Mouse (Mus musculus) retina, postnatal 1 day (tissue): ENCODE measurements around the gene Rpl7l1.
"Not testable (repeated sequence)": the region's sequence is repeated elsewhere in the genome, so short reads cannot be mapped to it uniquely, and the experiment has no call there.

Experiments
- DNase-seq: peaks from one replicate; pipeline ENCODE4 v3.0.0-alpha.2; 2012

The Rpl7l1 gene

GRCm38 (mm10) chr17:46774131-46774472 is 8.4 kb downstream of the Rpl7l1 start:
- DNase-seq: no peak

- DNase-seq: peak; percentile 42
These were observed 9.0 kb downstream of the Rpl7l1 start for GRCm38 (mm10) chr17:46773278-46774130.

GRCm38 (mm10) chr17:46772404-46773277 is 9.8 kb downstream of the Rpl7l1 start, which contains the start of gene 2310039H08Rik:
Gene 2310039H08Rik, plus strand, starts transcription at chr17:46772635.
- DNase-seq: peak; percentile 95

- DNase-seq: no peak
These were observed 10.5 kb downstream of the Rpl7l1 start for GRCm38 (mm10) chr17:46772038-46772403.

GRCm38 (mm10) chr17:46771616-46772015 is 10.9 kb downstream of the Rpl7l1 start:
- DNase-seq: no peak

- DNase-seq: peak; percentile 46
These were observed 11.4 kb downstream of the Rpl7l1 start for GRCm38 (mm10) chr17:46771025-46771424.

- DNase-seq: no peak
These were observed 11.9 kb downstream of the Rpl7l1 start for GRCm38 (mm10) chr17:46770546-46770945.

- DNase-seq: no peak
These were observed 14.6 kb downstream of the Rpl7l1 start for GRCm38 (mm10) chr17:46767868-46768267.

GRCm38 (mm10) chr17:46764916-46765315 is 17.6 kb downstream of the Rpl7l1 start:
- DNase-seq: not testable (repeated sequence)

- no peak for DNase-seq
These were observed 18.9 kb downstream of the Rpl7l1 start, which contains the start of gene Ptcra for GRCm38 (mm10) chr17:46763544-46763943. Gene Ptcra, minus strand, starts transcription at chr17:46763712.

- DNase-seq: no peak
These were observed 23.7 kb downstream of the Rpl7l1 start for GRCm38 (mm10) chr17:46758753-46759152.

GRCm38 (mm10) chr17:46751794-46752556 is 30.5 kb downstream of the Rpl7l1 start, which contains the start of gene Cnpy3:
Gene Cnpy3, minus strand, starts transcription at chr17:46752214.
- DNase-seq: peak; percentile 99

GRCm38 (mm10) chr17:46751056-46751793 is 31.2 kb downstream of the Rpl7l1 start:
- DNase-seq: no peak

- no peak for DNase-seq
These were observed 31.9 kb downstream of the Rpl7l1 start for GRCm38 (mm10) chr17:46750580-46750979.

GRCm38 (mm10) chr17:46749282-46749681 is 33.2 kb downstream of the Rpl7l1 start:
- no peak for DNase-seq

GRCm38 (mm10) chr17:46747806-46748205 is 34.7 kb downstream of the Rpl7l1 start:
- no peak for DNase-seq

GRCm38 (mm10) chr17:46747234-46747633 is 35.2 kb downstream of the Rpl7l1 start:
- DNase-seq: no peak

GRCm38 (mm10) chr17:46745506-46745905 is 37.0 kb downstream of the Rpl7l1 start:
- peak; percentile 60 for DNase-seq

- no peak for DNase-seq
These were observed 39.5 kb downstream of the Rpl7l1 start for GRCm38 (mm10) chr17:46742986-46743385.

GRCm38 (mm10) chr17:46741305-46741704 is 41.2 kb downstream of the Rpl7l1 start:
- DNase-seq: no peak

GRCm38 (mm10) chr17:46736160-46736559 is 46.3 kb downstream of the Rpl7l1 start:
- peak; percentile 30 for DNase-seq

- no peak for DNase-seq
These were observed 47.2 kb downstream of the Rpl7l1 start for GRCm38 (mm10) chr17:46735287-46735686.
